In the genomic region with DNA sequence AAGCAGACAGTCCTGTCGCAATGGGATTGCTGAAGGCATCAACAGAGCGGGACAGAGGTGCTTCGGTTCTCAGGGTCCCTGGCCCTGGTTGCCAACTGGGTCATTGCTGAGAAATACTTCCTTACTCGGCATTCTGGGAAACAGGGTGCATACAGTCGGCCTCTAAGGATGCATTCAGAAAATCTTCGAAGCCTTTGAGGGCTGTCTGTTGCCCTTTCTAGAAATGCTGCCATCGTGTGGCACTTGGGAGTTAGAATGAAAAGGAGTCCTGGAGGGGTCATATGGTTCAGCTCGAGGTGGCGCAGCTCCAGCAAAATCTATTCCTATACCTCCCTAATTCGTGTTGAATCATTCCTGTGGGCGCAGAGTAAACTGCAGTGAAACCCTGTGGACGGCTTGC, we compare ENCODE assay signal across 9 mouse cellular contexts. TPM values are rescaled to one million over a fixed set of nuclear protein-coding genes. Genes with fewer than 3 reads are reported as not detected.
DNase-seq lines count a peak whose midpoint lies in the region; ATAC-seq and TF ChIP-seq lines count a peak whose summit lies in the region.
"Had no signal": no experiment of that assay in that cellular context is flagged by ENCODE, and none has a peak within 500 bp of the region (broad histone marks: within the 10 kb centered on the region; RNA-seq: fewer than 3 reads in every experiment).

No protein-coding gene starts in this region.

- H3K4me2 ChIP-seq in liver, embryonic 12.5 days = no peak overlapping the region
- H3K4me2 ChIP-seq in heart, embryonic 12.5 days = peak overlapping the region; percentile 42
- H3K4me2 ChIP-seq: embryonic facial prominence, embryonic 12.5 days; limb, embryonic 12.5 days had no signal

- no peak for ATAC-seq in liver, embryonic 12.5 days
- no peak for ATAC-seq in heart, embryonic 12.5 days (ENCODE audit: insufficient number of reproducible peaks, low FRiP score)
- ATAC-seq in megakaryocyte-erythroid progenitor cell, adult 5-6 weeks (replicated peaks; ENCODE audit: low FRiP score, low TSS enrichment, poor library complexity, severe bottlenecking) = no peak

- no peak overlapping the region for H3K9ac ChIP-seq in liver, adult 2 months (ENCODE audit: low read depth, low read length)
- H3K9ac ChIP-seq in liver, embryonic 12.5 days = no peak overlapping the region
- H3K9ac ChIP-seq in heart, embryonic 12.5 days = no peak overlapping the region
- H3K9ac ChIP-seq: embryonic facial prominence, embryonic 12.5 days; limb, embryonic 12.5 days had no signal

- H3K27ac ChIP-seq in liver, adult 2 months (replicated peaks; ENCODE audit: insufficient read depth, low read depth, low read length) = no peak overlapping the region
- no peak overlapping the region for H3K27ac ChIP-seq in liver, embryonic 12.5 days
- no peak overlapping the region for H3K27ac ChIP-seq in heart, embryonic 12.5 days (ENCODE audit: poor library complexity, severe bottlenecking)
- 0 out of 2 replicates have a peak overlapping the region, but pooled peaks have one; percentile 26 for H3K27ac ChIP-seq in limb, embryonic 10.5 days
- H3K27ac ChIP-seq: embryonic facial prominence, embryonic 12.5 days; limb, embryonic 12.5 days had no signal

- H3K4me3 ChIP-seq in liver, adult 2 months (ENCODE audit: insufficient read depth, low read depth, low read length) = no peak overlapping the region
- H3K4me3 ChIP-seq in liver, embryonic 12.5 days = no peak overlapping the region
- H3K4me3 ChIP-seq in heart, embryonic 12.5 days = no peak overlapping the region
- H3K4me3 ChIP-seq in limb, embryonic 10.5 days = no peak overlapping the region
- H3K4me3 ChIP-seq: embryonic facial prominence, embryonic 12.5 days; limb, embryonic 12.5 days had no signal

- H3K4me1 ChIP-seq in liver, adult 2 months (ENCODE audit: control insufficient read depth, insufficient read depth, low read length) = peaks cover 5% of the 10 kb centered on the region; the same call in 1 of the 2 replicates
- no peaks in the 10 kb centered on the region for H3K4me1 ChIP-seq in liver, embryonic 12.5 days
- H3K4me1 ChIP-seq in heart, embryonic 12.5 days (replicated peaks) = peaks cover 6% of the 10 kb centered on the region; the same call in 1 of the 2 replicates
- H3K4me1 ChIP-seq in limb, embryonic 10.5 days = peaks cover 10% of the 10 kb centered on the region; the same call in 1 of the 2 replicates
- H3K4me1 ChIP-seq: embryonic facial prominence, embryonic 12.5 days; limb, embryonic 12.5 days had no signal

- no peaks in the 10 kb centered on the region for H3K36me3 ChIP-seq in liver, adult 2 months (ENCODE audit: control insufficient read depth, insufficient read depth, low read length)
- H3K36me3 ChIP-seq in liver, embryonic 12.5 days = no peaks in the 10 kb centered on the region
- H3K36me3 ChIP-seq in heart, embryonic 12.5 days = no peaks in the 10 kb centered on the region
- no peaks in the 10 kb centered on the region for H3K36me3 ChIP-seq in limb, embryonic 10.5 days
- H3K36me3 ChIP-seq: embryonic facial prominence, embryonic 12.5 days; limb, embryonic 12.5 days had no signal

- 0 out of 2 replicates have a peak, but pooled peaks have one; percentile 18 for TF ChIP-seq CTCF in liver, adult 2 months (IDR thresholded peaks at IDR 0.05; ENCODE audit: low read depth, low read length)

- no peaks in the 10 kb centered on the region for H3K9me3 ChIP-seq in liver, embryonic 12.5 days (replicated peaks)
- no peaks in the 10 kb centered on the region for H3K9me3 ChIP-seq in heart, embryonic 12.5 days (replicated peaks)
- H3K9me3 ChIP-seq in limb, embryonic 10.5 days (replicated peaks) = no peaks in the 10 kb centered on the region
- H3K9me3 ChIP-seq: embryonic facial prominence, embryonic 12.5 days; limb, embryonic 12.5 days had no signal

- H3K79me2 ChIP-seq in liver, adult 2 months (ENCODE audit: control insufficient read depth, insufficient read depth, low read length) = no peaks in the 10 kb centered on the region

- peak; percentile 28 for DNase-seq in liver, adult 2 months (ENCODE audit: extremely low read depth, low read depth, low spot score)
- DNase-seq in adipocyte (ENCODE audit: low spot score) = peak; percentile 62
- no peak for DNase-seq in limb, embryonic 10.5 days (ENCODE audit: low spot score)
- DNase-seq in right cerebral cortex, postnatal 14 days = peak; percentile 18

- WGBS in liver, adult 2 months = 34% methylated on average over 12 of the region's 12 CpGs
- WGBS in liver, embryonic 12.5 days (ENCODE audit: insufficient replicate concordance) = 25% methylated on average over 12 of the region's 12 CpGs
- 33% methylated on average over 12 of the region's 12 CpGs for WGBS in heart, embryonic 12.5 days
- 42% methylated on average over 12 of the region's 12 CpGs for WGBS in limb, embryonic 10.5 days

- no peak for TF ChIP-seq POLR2A in liver, adult 2 months (IDR thresholded peaks at IDR 0.05; ENCODE audit: extremely low read depth, insufficient read depth, low read length)

- H3K27me3 ChIP-seq in liver, adult 2 months (ENCODE audit: control insufficient read depth, insufficient read depth, low read length) = no peaks in the 10 kb centered on the region
- no peaks in the 10 kb centered on the region for H3K27me3 ChIP-seq in liver, embryonic 12.5 days (replicated peaks)
- H3K27me3 ChIP-seq in heart, embryonic 12.5 days (replicated peaks) = no peaks in the 10 kb centered on the region
- H3K27me3 ChIP-seq in limb, embryonic 10.5 days (ENCODE audit: low read depth, poor library complexity, severe bottlenecking) = no peaks in the 10 kb centered on the region
- H3K27me3 ChIP-seq: embryonic facial prominence, embryonic 12.5 days had no signal

RNA-seq across cellular contexts. Expression of gene Spp1, which starts 2.0 kb away (rescaled TPM):
- total RNA-seq in liver, adult 2 months (2014; rRNA removed) = 29.8 and 39.8 TPM in 2 replicates
- 16.7 and 19.3 TPM in 2 replicates for polyA plus RNA-seq in liver, adult 2 months (2012; rRNA removed)
- 2.0 and 2.6 TPM in 2 replicates for polyA plus RNA-seq in liver, embryonic 12.5 days (2016; fragmentation: Nextera tagmentation; extraction: Ambion mirVana)
- 2.0 and 2.2 TPM in 2 replicates for polyA plus RNA-seq in heart, embryonic 12.5 days (2016; fragmentation: Nextera tagmentation; extraction: Ambion mirVana)
- polyA plus RNA-seq in limb, embryonic 10.5 days (2016; fragmentation: Nextera tagmentation; extraction: Ambion mirVana) = 2.0 and 6.4 TPM in 2 replicates
- not detected in 2 replicates for total RNA-seq in megakaryocyte-erythroid progenitor cell, adult 5-6 weeks (2014; fragmentation: Nextera tagmentation)
- 0.76 TPM in 1 of 2 replicates, not detected in the other for total RNA-seq in megakaryocyte-erythroid progenitor cell, adult 5-6 weeks (2017)

RNA-seq across cellular contexts. Expression of gene Pkd2, which starts 26.4 kb away (rescaled TPM):
- total RNA-seq in liver, adult 2 months (2014; rRNA removed) = 11.1 and 11.2 TPM in 2 replicates
- 5.7 and 5.8 TPM in 2 replicates for polyA plus RNA-seq in liver, adult 2 months (2012; rRNA removed)
- polyA plus RNA-seq in liver, embryonic 12.5 days (2016; fragmentation: Nextera tagmentation; extraction: Ambion mirVana) = 4.1 and 4.3 TPM in 2 replicates
- 16.4 and 16.7 TPM in 2 replicates for polyA plus RNA-seq in heart, embryonic 12.5 days (2016; fragmentation: Nextera tagmentation; extraction: Ambion mirVana)
- polyA plus RNA-seq in limb, embryonic 10.5 days (2016; fragmentation: Nextera tagmentation; extraction: Ambion mirVana) = 12.3 and 16.3 TPM in 2 replicates
- total RNA-seq in megakaryocyte-erythroid progenitor cell, adult 5-6 weeks (2014; fragmentation: Nextera tagmentation) = 2.6 and 5.4 TPM in 2 replicates
- 2.4 and 2.6 TPM in 2 replicates for total RNA-seq in megakaryocyte-erythroid progenitor cell, adult 5-6 weeks (2017)
